In genomic region chr7:47007109-47007780, GRCm38 (mm10) we compare ENCODE assay signal across 8 mouse cellular contexts. TPM values are rescaled to one million over a fixed set of nuclear protein-coding genes. Genes with fewer than 3 reads are reported as not detected.
DNase-seq lines count a peak whose midpoint lies in the region; ATAC-seq and TF ChIP-seq lines count a peak whose summit lies in the region.

No protein-coding gene starts in this region.

- H3K4me3 ChIP-seq in layer of hippocampus, adult 2 months, result peak overlapping the region; percentile 77
- peak overlapping the region; percentile 79 for H3K4me3 ChIP-seq in heart, postnatal 0 days (ENCODE audit: low read depth, low read length)
- peak overlapping the region; percentile 71 for H3K4me3 ChIP-seq in liver, embryonic 16.5 days (ENCODE audit: low read depth, low read length)

- H3K9me3 ChIP-seq in heart, postnatal 0 days (replicated peaks; ENCODE audit: control insufficient read depth, low read length), result no peaks in the 10 kb centered on the region
- no peaks in the 10 kb centered on the region for H3K9me3 ChIP-seq in liver, embryonic 16.5 days (replicated peaks; ENCODE audit: control insufficient read depth, low read length)

- H3K4me1 ChIP-seq in heart, postnatal 0 days (ENCODE audit: control insufficient read depth, insufficient read depth), result peaks cover 26% of the 10 kb centered on the region
- H3K4me1 ChIP-seq in liver, embryonic 16.5 days (ENCODE audit: control insufficient read depth, low read depth, low read length), result peaks cover 44% of the 10 kb centered on the region

- no peak for ATAC-seq in heart, postnatal 0 days (ENCODE audit: insufficient read depth, low read depth)
- no peak for ATAC-seq in liver, embryonic 16.5 days (ENCODE audit: low read depth)

- peak overlapping the region; percentile 94 for H3K27ac ChIP-seq in layer of hippocampus, adult 2 months
- peak overlapping the region; percentile 95 for H3K27ac ChIP-seq in heart, postnatal 0 days (ENCODE audit: low read depth)
- peak overlapping the region; percentile 92 for H3K27ac ChIP-seq in liver, embryonic 16.5 days (ENCODE audit: low read length)

- no peak for TF ChIP-seq EP300 in heart, postnatal 0 days (IDR thresholded peaks at IDR 0.05; ENCODE audit: low read depth)

- H3K4me2 ChIP-seq in heart, postnatal 0 days (ENCODE audit: low read depth, low read length), result peak overlapping the region; percentile 83
- H3K4me2 ChIP-seq in liver, embryonic 16.5 days (ENCODE audit: low read depth, low read length), result peak overlapping the region; percentile 91

- no peaks in the 10 kb centered on the region for H3K36me3 ChIP-seq in heart, postnatal 0 days (replicated peaks; ENCODE audit: control insufficient read depth, insufficient read depth, low read length)
- no peaks in the 10 kb centered on the region for H3K36me3 ChIP-seq in liver, embryonic 16.5 days (ENCODE audit: control insufficient read depth, insufficient read depth)

- H3K9ac ChIP-seq in heart, postnatal 0 days (replicated peaks; ENCODE audit: low read depth, low read length), result peak overlapping the region; percentile 75
- peak overlapping the region; percentile 77 for H3K9ac ChIP-seq in liver, embryonic 16.5 days (ENCODE audit: low read depth, low read length)

- WGBS in heart, postnatal 0 days, result 15% methylated on average over 21 of the region's 21 CpGs
- WGBS in liver, embryonic 16.5 days (ENCODE audit: insufficient replicate concordance), result 11% methylated on average over 21 of the region's 21 CpGs

- no peak for TF ChIP-seq CTCF in layer of hippocampus, adult 2 months (conservative IDR thresholded peaks at IDR 0.05)
- TF ChIP-seq CTCF in heart, postnatal 0 days (IDR thresholded peaks at IDR 0.05; ENCODE audit: low read depth), result no peak

- no peak for DNase-seq in layer of hippocampus, adult 2 months (ENCODE audit: low spot score in 2 of 2)
- DNase-seq in layer of hippocampus, adult 9-10 months (ENCODE audit: low spot score), result no peak
- peak; percentile 41 for DNase-seq in c-Kit-negative CD71-positive TER-119-positive erythroid progenitor cells, embryonic 14.5 days (ENCODE audit: low read depth, low spot score)
- no peak for DNase-seq in heart, postnatal 0 days (ENCODE audit: low spot score)
- DNase-seq in thymus, postnatal 14 days, result peak; percentile 33
- no peak for DNase-seq in adipocyte (ENCODE audit: low spot score)
- no peak for DNase-seq in left cerebral cortex, adult 8-10 months (ENCODE audit: low spot score in 2 of 2)

- H3K27me3 ChIP-seq in heart, postnatal 0 days (ENCODE audit: control insufficient read depth, insufficient read depth, low read length), result no peaks in the 10 kb centered on the region
- H3K27me3 ChIP-seq in liver, embryonic 16.5 days (ENCODE audit: control insufficient read depth, insufficient read depth, low read depth, low read length), result no peaks in the 10 kb centered on the region

RNA-seq across cellular contexts. Expression of gene Spty2d1, which starts 1.0 kb away (rescaled TPM):
- total RNA-seq in layer of hippocampus, adult 2 months (2021), result 10 to 100 TPM; 15.4 to 16.0 TPM
- total RNA-seq in heart, postnatal 0 days (2014; rRNA removed; ENCODE audit: low replicate concordance), result 8.7 and 9.4 TPM in 2 replicates
- polyA plus RNA-seq in heart, postnatal 0 days (2015; fragmentation: Nextera tagmentation; extraction: Ambion mirVana), result 7.7 and 7.8 TPM in 2 replicates
- polyA plus RNA-seq in liver, embryonic 16.5 days (2015; fragmentation: Nextera tagmentation; extraction: Ambion mirVana), result 12.1 and 12.6 TPM in 2 replicates
- 10 to 100 TPM; 14.0 to 16.1 (median 15.1) TPM for total RNA-seq in left cerebral cortex, adult 8-10 months (2022)

RNA-seq across cellular contexts. Expression of gene Gm9999, which starts 23.9 kb away (rescaled TPM):
- total RNA-seq in layer of hippocampus, adult 2 months (2021), result not detected
- total RNA-seq in heart, postnatal 0 days (2014; rRNA removed; ENCODE audit: low replicate concordance), result not detected in 2 replicates
- polyA plus RNA-seq in heart, postnatal 0 days (2015; fragmentation: Nextera tagmentation; extraction: Ambion mirVana), result not detected in 2 replicates
- polyA plus RNA-seq in liver, embryonic 16.5 days (2015; fragmentation: Nextera tagmentation; extraction: Ambion mirVana), result not detected in 2 replicates
- total RNA-seq in left cerebral cortex, adult 8-10 months (2022), result not detected

RNA-seq across cellular contexts. Expression of gene Tmem86a, which starts 43.2 kb away (rescaled TPM):
- 10 to 100 TPM in 1 of 2 experiments, 1 to 10 TPM in 1; 9.8 to 14.0 TPM for total RNA-seq in layer of hippocampus, adult 2 months (2021)
- total RNA-seq in heart, postnatal 0 days (2014; rRNA removed; ENCODE audit: low replicate concordance), result 12.8 and 18.5 TPM in 2 replicates
- polyA plus RNA-seq in heart, postnatal 0 days (2015; fragmentation: Nextera tagmentation; extraction: Ambion mirVana), result 32.0 and 32.3 TPM in 2 replicates
- polyA plus RNA-seq in liver, embryonic 16.5 days (2015; fragmentation: Nextera tagmentation; extraction: Ambion mirVana), result 25.3 and 25.6 TPM in 2 replicates
- total RNA-seq in left cerebral cortex, adult 8-10 months (2022), result 10 to 100 TPM; 18.5 to 19.6 (median 19.0) TPM

RNA-seq across cellular contexts. Expression of gene Uevld, which starts 48.9 kb away (rescaled TPM):
- total RNA-seq in layer of hippocampus, adult 2 months (2021), result 10 to 100 TPM; 14.5 to 15.7 TPM
- total RNA-seq in heart, postnatal 0 days (2014; rRNA removed; ENCODE audit: low replicate concordance), result 8.1 and 10.5 TPM in 2 replicates
- polyA plus RNA-seq in heart, postnatal 0 days (2015; fragmentation: Nextera tagmentation; extraction: Ambion mirVana), result 4.4 TPM in 2 replicates
- 5.8 and 6.8 TPM in 2 replicates for polyA plus RNA-seq in liver, embryonic 16.5 days (2015; fragmentation: Nextera tagmentation; extraction: Ambion mirVana)
- 10 to 100 TPM; 11.0 to 20.4 (median 19.1) TPM for total RNA-seq in left cerebral cortex, adult 8-10 months (2022)

Comparison
In these comparisons a context has a peak if more than half of its experiments do, and no peak if none do; other contexts are left out.
1. DNase-seq: peak in c-Kit-negative CD71-positive TER-119-positive erythroid progenitor cells, embryonic 14.5 days (single experiment) and thymus, postnatal 14 days (single experiment); none in layer of hippocampus, adult 2 months (0 of 2), layer of hippocampus, adult 9-10 months (single experiment), heart, postnatal 0 days (single experiment), adipocyte (single experiment) and left cerebral cortex, adult 8-10 months (0 of 2).
2. Peak in every context shown above with its lines, with median percentiles within 50 percentile points of each other: H3K27ac ChIP-seq and H3K4me3 ChIP-seq.